Mouse (Mus musculus) heart, embryonic 11.5 days (tissue): ENCODE results near the gene Slc5a11. TPM values are rescaled to one million over a fixed set of nuclear protein-coding genes. Genes with fewer than 3 reads are reported as not detected.

Experiments used
- ATAC-seq: fragments of 200-750 bp; cut with Nextera tagmentation; replicated peaks from 2 replicates; pipeline ENCODE4 v1.8.0; 2017; ENCODE audit warnings: moderate library complexity; ENCODE audit not compliant: insufficient number of reproducible peaks, low FRiP score, low TSS enrichment
- H3K27ac ChIP-seq: fragments of 300-500 bp; sonication (generic); 2 replicates; pipeline ENCODE4 v1.5.1; 2014; ENCODE audit warnings: mild to moderate bottlenecking, low read depth, low read length
- H3K27me3 ChIP-seq: fragments of 300-500 bp; sonication (generic); 2 replicates; pipeline ENCODE4 v1.6.1; 2014; ENCODE audit warnings: mild to moderate bottlenecking, low read length, mixed read lengths; ENCODE audit not compliant: control insufficient read depth, insufficient read depth
- H3K36me3 ChIP-seq: fragments of 300-500 bp; sonication (generic); 2 replicates; pipeline ENCODE4 v1.6.1; 2014; ENCODE audit warnings: mild to moderate bottlenecking, low read length, moderate library complexity, mixed read lengths; ENCODE audit not compliant: control insufficient read depth, insufficient read depth
- H3K4me1 ChIP-seq: fragments of 300-500 bp; sonication (generic); 2 replicates; pipeline ENCODE4 v1.6.1; 2014; ENCODE audit warnings: low read length; ENCODE audit not compliant: control insufficient read depth, insufficient read depth
- H3K4me2 ChIP-seq: fragments of 300-500 bp; sonication (generic); 2 replicates; pipeline ENCODE4 v1.6.1; 2014; ENCODE audit warnings: mild to moderate bottlenecking, moderate library complexity
- H3K4me3 ChIP-seq: fragments of 300-500 bp; sonication (generic); 2 replicates; pipeline ENCODE4 v1.5.1; 2014; ENCODE audit warnings: low read depth, low read length
- H3K9ac ChIP-seq: fragments of 300-500 bp; sonication (generic); 2 replicates; pipeline ENCODE4 v1.6.1; 2014; ENCODE audit warnings: mild to moderate bottlenecking, low read depth, low read length, moderate library complexity
- H3K9me3 ChIP-seq: fragments of 300-500 bp; sonication (generic); replicated peaks from 2 replicates; pipeline ENCODE4 v1.6.1; 2016; ENCODE audit warnings: low read length; ENCODE audit not compliant: control insufficient read depth
- WGBS: fragments of 180-500 bp; shearing (Covaris S2); extraction: QIAGEN DNeasy Blood & Tissue Kit; methylation state at CpG from one replicate; pipeline ENCODE4 v1.1.7; 2014; ENCODE audit not compliant: insufficient replicate concordance; 5-methylcytosine and 5-hydroxymethylcytosine counted together
- polyA plus RNA-seq: library from polyadenylated mRNA; unstranded; fragments of >200 nt; fragmentation: Nextera tagmentation; extraction: Ambion mirVana; gene quantifications from 2 replicates; pipeline ENCODE4 v1.2.1, GENCODE M21; 2014

The Slc5a11 gene
- polyA plus RNA-seq, 1 experiment from 2014 or later = not detected

GRCm38 (mm10) chr7:123187246-123187645 lies 27.3 kb upstream of the Slc5a11 start:
- Histone ChIP-seq H3K9ac (no peak overlapping the region), H3K4me3 (no peak overlapping the region), H3K27me3 (no peaks in the 10 kb centered on the region), H3K4me1 (no peaks in the 10 kb centered on the region), H3K36me3 (peaks cover 66% of the 10 kb centered on the region), H3K9me3 (no peaks in the 10 kb centered on the region), H3K4me2 (no peak overlapping the region), H3K27ac (no peak overlapping the region)
- no peak for ATAC-seq
- 66% methylated on average over 4 of the region's 4 CpGs for WGBS

- no peak for ATAC-seq
- no peak overlapping the region for H3K27ac ChIP-seq
- WGBS = 87% methylated on average over 3 of the region's 3 CpGs
- no peaks in the 10 kb centered on the region for H3K9me3 ChIP-seq
- no peak overlapping the region for H3K9ac ChIP-seq
- no peak overlapping the region for H3K4me3 ChIP-seq
- H3K4me1 ChIP-seq = no peaks in the 10 kb centered on the region
- H3K4me2 ChIP-seq = no peak overlapping the region
- H3K27me3 ChIP-seq = no peaks in the 10 kb centered on the region
- peaks cover 66% of the 10 kb centered on the region for H3K36me3 ChIP-seq
Observed at GRCm38 (mm10) chr7:123188462-123188861, 26.1 kb upstream of the Slc5a11 start.

GRCm38 (mm10) chr7:123189762-123190161 lies 24.8 kb upstream of the Slc5a11 start:
- WGBS = 94% methylated on average over 8 of the region's 8 CpGs

GRCm38 (mm10) chr7:123191731-123192130 lies 22.8 kb upstream of the Slc5a11 start:
- H3K9ac ChIP-seq = no peak overlapping the region
- H3K4me1 ChIP-seq = no peaks in the 10 kb centered on the region
- H3K4me3 ChIP-seq = no peak overlapping the region
- H3K4me2 ChIP-seq = no peak overlapping the region
- H3K27ac ChIP-seq = no peak overlapping the region
- 84% methylated on average over 5 of the region's 5 CpGs for WGBS
- no peaks in the 10 kb centered on the region for H3K27me3 ChIP-seq
- H3K9me3 ChIP-seq = no peaks in the 10 kb centered on the region
- H3K36me3 ChIP-seq = peaks cover 54% of the 10 kb centered on the region
- ATAC-seq = no peak

More at GRCm38 (mm10) chr7:123189762-123190161, 24.8 kb upstream of the Slc5a11 start:
- Histone ChIP-seq H3K4me1 (no peaks in the 10 kb centered on the region), H3K27me3 (no peaks in the 10 kb centered on the region), H3K9me3 (no peaks in the 10 kb centered on the region), H3K36me3 (peaks cover 61% of the 10 kb centered on the region), H3K4me2 (no peak overlapping the region), H3K4me3 (no peak overlapping the region), H3K9ac (no peak overlapping the region), H3K27ac (no peak overlapping the region)
- no peak for ATAC-seq

GRCm38 (mm10) chr7:123193201-123193600 lies 21.4 kb upstream of the Slc5a11 start:
- Histone ChIP-seq H3K27me3 (no peaks in the 10 kb centered on the region), H3K9ac (no peak overlapping the region), H3K9me3 (no peaks in the 10 kb centered on the region), H3K4me1 (no peaks in the 10 kb centered on the region), H3K4me2 (no peak overlapping the region), H3K4me3 (no peak overlapping the region), H3K27ac (no peak overlapping the region), H3K36me3 (peaks cover 46% of the 10 kb centered on the region)
- no peak for ATAC-seq
- WGBS = 95% methylated on average over 12 of the region's 12 CpGs

- Histone ChIP-seq H3K27me3 (no peaks in the 10 kb centered on the region), H3K4me1 (no peaks in the 10 kb centered on the region), H3K4me2 (no peak overlapping the region), H3K27ac (no peak overlapping the region), H3K9me3 (no peaks in the 10 kb centered on the region), H3K9ac (no peak overlapping the region), H3K4me3 (no peak overlapping the region), H3K36me3 (peaks cover 36% of the 10 kb centered on the region)
- no peak for ATAC-seq
- 85% methylated on average over 8 of the region's 8 CpGs for WGBS
Observed at GRCm38 (mm10) chr7:123194696-123195095, 19.9 kb upstream of the Slc5a11 start.

GRCm38 (mm10) chr7:123196432-123196831 lies 18.1 kb upstream of the Slc5a11 start:
- ATAC-seq = no peak
- no peak overlapping the region for H3K4me2 ChIP-seq

GRCm38 (mm10) chr7:123198695-123199094 lies 15.9 kb upstream of the Slc5a11 start:
- Histone ChIP-seq H3K4me3 (no peak overlapping the region), H3K4me1 (no peaks in the 10 kb centered on the region), H3K4me2 (no peak overlapping the region), H3K27ac (no peak overlapping the region), H3K27me3 (no peaks in the 10 kb centered on the region), H3K9me3 (no peaks in the 10 kb centered on the region), H3K36me3 (peaks cover 4% of the 10 kb centered on the region; the same call in 1 of the 2 replicates), H3K9ac (no peak overlapping the region)
- ATAC-seq = no peak
- 71% methylated on average over 10 of the region's 10 CpGs for WGBS

More at GRCm38 (mm10) chr7:123196432-123196831, 18.1 kb upstream of the Slc5a11 start:
- Histone ChIP-seq H3K36me3 (peaks cover 20% of the 10 kb centered on the region), H3K27ac (no peak overlapping the region), H3K9ac (no peak overlapping the region), H3K9me3 (no peaks in the 10 kb centered on the region), H3K27me3 (no peaks in the 10 kb centered on the region), H3K4me3 (no peak overlapping the region), H3K4me1 (no peaks in the 10 kb centered on the region)
- 57% methylated on average over 5 of the region's 5 CpGs for WGBS

GRCm38 (mm10) chr7:123199151-123199550 lies 15.4 kb upstream of the Slc5a11 start:
- H3K4me1 ChIP-seq = no peaks in the 10 kb centered on the region
- no peak overlapping the region for H3K4me2 ChIP-seq
- H3K4me3 ChIP-seq = no peak overlapping the region
- H3K36me3 ChIP-seq = peaks cover 4% of the 10 kb centered on the region; the same call in 1 of the 2 replicates
- H3K27me3 ChIP-seq = no peaks in the 10 kb centered on the region
- whole genome bisulfite sequencing = 70% methylated on average over 3 of the region's 3 CpGs
- no peak overlapping the region for H3K9ac ChIP-seq
- no peaks in the 10 kb centered on the region for H3K9me3 ChIP-seq
- ATAC-seq = no peak
- no peak overlapping the region for H3K27ac ChIP-seq
